Mouse (Mus musculus): Measurements from ENCODE around the gene Utp20. TPM values are rescaled to one million over a fixed set of nuclear protein-coding genes. Genes with fewer than 3 reads are reported as not detected.

The Utp20 gene
- polyA plus RNA-seq, 1 experiment, result 18.0 TPM

DNA sequence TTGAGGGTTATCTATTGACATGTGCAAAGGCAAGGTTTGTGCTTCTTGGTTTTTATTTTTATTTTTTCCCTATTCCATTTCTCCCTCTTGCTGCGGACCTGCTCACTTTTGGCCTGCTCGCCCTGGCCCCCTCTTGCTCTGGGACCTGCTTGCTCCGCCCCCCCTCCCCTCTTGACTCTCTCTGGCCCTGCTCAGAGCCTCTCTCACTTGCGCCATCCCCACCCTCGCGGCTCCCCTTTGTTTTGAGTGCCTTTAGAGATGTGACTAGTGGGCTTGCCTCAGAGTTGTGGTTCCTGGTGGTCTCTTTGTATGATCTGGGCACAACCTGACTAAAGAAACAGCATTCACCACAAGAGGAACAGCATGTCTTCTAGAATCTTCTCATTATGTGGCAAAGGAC lies 125.7 kb downstream of the Utp20 start:
- Histone ChIP-seq H3K4me3 (ENCODE audit: insufficient read depth, low read length) (no peak overlapping the region), H3K4me1 (ENCODE audit: control insufficient read depth, insufficient read depth, low read length) (no peaks in the 10 kb centered on the region), H3K27ac (ENCODE audit: insufficient read depth, low read length) (no peak overlapping the region)
- no peak for TF ChIP-seq POLR2A (IDR thresholded peaks at IDR 0.05; ENCODE audit: extremely low read depth, insufficient read depth, low read length)
- TF ChIP-seq CTCF (IDR thresholded peaks at IDR 0.05; ENCODE audit: extremely low read depth, insufficient read depth, low read length), result no peak

Other genes starting within 250 kb of the Utp20 start
- gene Mybpc1, start 221.7 kb downstream of the Utp20 start, polyA plus RNA-seq (2012; rRNA removed), result 2.6 and 3.3 TPM in 2 replicates
- not detected in 2 replicates for gene Spic, start 141.8 kb downstream of the Utp20 start, polyA plus RNA-seq (2012; rRNA removed)
- 130 and 132 TPM in 2 replicates for gene Arl1, start 95.9 kb downstream of the Utp20 start, polyA plus RNA-seq (2012; rRNA removed)
- gene Slc5a8, start 59.2 kb upstream of the Utp20 start, polyA plus RNA-seq (2012; rRNA removed), result 0.04 TPM in 1 of 2 replicates, not detected in the other

All from cortical plate, adult 2 months (tissue).